In the genomic region with DNA sequence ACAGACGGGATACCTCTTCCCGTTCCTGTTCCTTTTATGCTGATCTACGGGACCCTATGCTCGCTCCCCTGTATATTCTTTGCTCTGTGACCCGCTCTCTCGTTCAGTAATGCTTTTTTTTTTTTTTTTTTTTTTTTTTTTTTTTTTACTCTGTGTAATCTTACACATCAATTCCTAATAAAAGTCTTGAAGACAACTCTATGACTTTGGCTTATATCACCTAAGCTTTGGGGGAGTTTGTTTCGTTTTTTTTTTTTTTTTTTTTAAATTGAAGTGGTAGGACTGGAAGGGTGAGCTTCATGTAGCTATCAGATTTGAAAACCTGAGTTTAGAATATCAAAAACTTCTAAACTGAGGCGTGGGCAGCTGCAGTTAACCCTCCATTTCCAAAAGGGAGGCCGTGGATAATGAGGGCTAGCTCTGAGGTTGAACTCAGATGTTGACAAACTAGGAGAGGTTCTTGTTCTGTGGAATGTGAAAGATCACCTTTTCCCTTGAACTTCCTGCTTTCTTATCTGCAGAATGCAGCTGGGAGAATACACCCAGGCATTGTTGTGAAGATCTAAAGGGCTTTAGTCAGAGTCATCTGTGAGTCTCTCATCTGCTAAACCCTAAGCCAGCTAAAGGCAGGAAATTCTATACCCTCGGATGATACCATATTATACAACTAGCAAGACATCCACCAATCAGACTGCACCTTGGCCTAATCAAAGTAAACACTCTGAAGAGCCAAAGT, we compare ENCODE assay signal across 15 mouse cellular contexts. TPM values are rescaled to one million over a fixed set of nuclear protein-coding genes. Genes with fewer than 3 reads are reported as not detected.
A peak's percentile ranks its signal among the peaks of the same experiment; 100 is the strongest.
DNase-seq lines count a peak whose midpoint lies in the region; ATAC-seq and TF ChIP-seq lines count a peak whose summit lies in the region.
"Had no signal": no experiment of that assay in that cellular context is flagged by ENCODE, and none has a peak within 500 bp of the region (broad histone marks: within the 10 kb centered on the region; RNA-seq: fewer than 3 reads in every experiment).

No protein-coding gene starts in this region.

- no peak overlapping the region for H3K4me2 ChIP-seq in heart, embryonic 11.5 days
- H3K4me2 ChIP-seq in stomach, embryonic 15.5 days: no peak overlapping the region

- TF ChIP-seq CTCF in thymus, adult 2 months (IDR thresholded peaks at IDR 0.05; ENCODE audit: borderline replicate concordance, control insufficient read depth, extremely low read depth, insufficient read depth, low read length, poor library complexity): no peak

- intact Hi-C loops in heart, postnatal 36 days (cut with DNase I): no loop called here

- peak; percentile 85 for ATAC-seq in heart, embryonic 11.5 days (replicated peaks; ENCODE audit: insufficient number of reproducible peaks, low FRiP score, low TSS enrichment)
- no peak for ATAC-seq in stomach, embryonic 15.5 days (ENCODE audit: insufficient read depth, low FRiP score, low read depth)
- ATAC-seq: forebrain, postnatal 0 days had no signal

- H3K4me3 ChIP-seq in heart, embryonic 11.5 days (ENCODE audit: low read depth, low read length): no peak overlapping the region
- no peak overlapping the region for H3K4me3 ChIP-seq in thymus, adult 2 months (ENCODE audit: control insufficient read depth, insufficient read depth, low read length)
- no peak overlapping the region for H3K4me3 ChIP-seq in stomach, embryonic 15.5 days (replicated peaks)

- H3K27ac ChIP-seq in heart, embryonic 11.5 days (ENCODE audit: low read depth, low read length): peak overlapping the region; percentile 80
- peak overlapping the region; percentile 74 for H3K27ac ChIP-seq in thymus, adult 2 months (ENCODE audit: control insufficient read depth, insufficient read depth, low read length)
- 0 out of 2 replicates have a peak overlapping the region, but pooled peaks have one; percentile 3 for H3K27ac ChIP-seq in stomach, embryonic 15.5 days

- no peak overlapping the region for H3K9ac ChIP-seq in heart, embryonic 11.5 days (ENCODE audit: low read depth, low read length)
- H3K9ac ChIP-seq in stomach, embryonic 15.5 days: no peak overlapping the region
- H3K9ac ChIP-seq: forebrain, postnatal 0 days had no signal

- H3K27me3 ChIP-seq in heart, embryonic 11.5 days (ENCODE audit: control insufficient read depth, insufficient read depth, low read length): no peaks in the 10 kb centered on the region
- no peaks in the 10 kb centered on the region for H3K27me3 ChIP-seq in thymus, adult 2 months (ENCODE audit: control insufficient read depth, insufficient read depth, low read length)
- no peaks in the 10 kb centered on the region for H3K27me3 ChIP-seq in stomach, embryonic 15.5 days (replicated peaks)

- H3K36me3 ChIP-seq in heart, embryonic 11.5 days (ENCODE audit: control insufficient read depth, insufficient read depth, low read length): no peaks in the 10 kb centered on the region
- no peaks in the 10 kb centered on the region for H3K36me3 ChIP-seq in thymus, adult 2 months (ENCODE audit: control insufficient read depth, insufficient read depth, low read length)
- H3K36me3 ChIP-seq in stomach, embryonic 15.5 days: no peaks in the 10 kb centered on the region

- 65% methylated on average over 10 of the region's 10 CpGs for WGBS in heart, embryonic 11.5 days (ENCODE audit: insufficient replicate concordance)
- 48% methylated on average over 10 of the region's 10 CpGs for WGBS in thymus, adult 2 months
- 52% methylated on average over 10 of the region's 10 CpGs for WGBS in stomach, embryonic 15.5 days

- DNase-seq in heart, postnatal 36 days: no peak
- no peak for DNase-seq in thymus, adult 2 months
- DNase-seq in thymus, adult 18-20 months: no peak
- DNase-seq in induced T-regulatory cell, adult 2 months (ENCODE audit: low read depth): peak; percentile 34
- DNase-seq in adrenal gland, adult 18-20 months (ENCODE audit: low spot score in 2 of 2): no peak
- no peak for DNase-seq in left cerebral cortex, adult 9 months (ENCODE audit: low spot score in 2 of 2)
- DNase-seq: B cell, adult 2 months; cerebellum, adult 18-20 months; forebrain, postnatal 0 days; gastrocnemius, postnatal 10 days; heart, postnatal 14 days; kidney, postnatal 10 days; right cerebral cortex, adult 18-20 months had no signal

- H3K4me1 ChIP-seq in heart, embryonic 11.5 days (ENCODE audit: control insufficient read depth, insufficient read depth, low read length): 0 out of 2 replicates have a peak, but pooled peaks cover 10% of the 10 kb centered on the region
- peaks cover 47% of the 10 kb centered on the region for H3K4me1 ChIP-seq in thymus, adult 2 months (replicated peaks; ENCODE audit: control insufficient read depth, insufficient read depth, low read length)
- no peaks in the 10 kb centered on the region for H3K4me1 ChIP-seq in stomach, embryonic 15.5 days

- no peak for TF ChIP-seq POLR2A in thymus, adult 2 months (IDR thresholded peaks at IDR 0.05; ENCODE audit: control insufficient read depth, extremely low read depth, insufficient read depth, low read length, poor library complexity)

- H3K9me3 ChIP-seq in heart, embryonic 11.5 days (replicated peaks; ENCODE audit: control insufficient read depth, low read length): no peaks in the 10 kb centered on the region
- no peaks in the 10 kb centered on the region for H3K9me3 ChIP-seq in stomach, embryonic 15.5 days

RNA-seq across cellular contexts. Expression of a gene that starts 3.1 kb away (rescaled TPM):
- 14.4 and 14.8 TPM in 2 replicates for polyA plus RNA-seq in heart, embryonic 11.5 days (2014; fragmentation: Nextera tagmentation; extraction: Ambion mirVana)
- 1 to 10 TPM; 4.6 to 9.2 TPM for total RNA-seq in heart, postnatal 36 days (2021)
- polyA plus RNA-seq in thymus, adult 2 months (2012; rRNA removed): 206 and 226 TPM in 2 replicates
- 8.1 and 9.4 TPM in 2 replicates for polyA plus RNA-seq in stomach, embryonic 15.5 days (2015; fragmentation: Nextera tagmentation; extraction: Ambion mirVana)
- total RNA-seq in adrenal gland, adult 18-20 months (2021): 10 to 100 TPM; 10.7 to 38.7 TPM

RNA-seq across cellular contexts. Expression of a gene that starts 17.9 kb away (rescaled TPM):
- polyA plus RNA-seq in heart, embryonic 11.5 days (2014; fragmentation: Nextera tagmentation; extraction: Ambion mirVana): 1.8 and 2.5 TPM in 2 replicates
- total RNA-seq in heart, postnatal 36 days (2021): 1 to 10 TPM; 1.0 to 1.2 TPM
- polyA plus RNA-seq in thymus, adult 2 months (2012; rRNA removed): 5.0 and 7.8 TPM in 2 replicates
- polyA plus RNA-seq in stomach, embryonic 15.5 days (2015; fragmentation: Nextera tagmentation; extraction: Ambion mirVana): 1.4 and 1.5 TPM in 2 replicates
- total RNA-seq in adrenal gland, adult 18-20 months (2021): 1 to 10 TPM; 1.7 to 3.6 TPM
- total RNA-seq: forebrain, postnatal 0 days had no signal

Comparison
In these comparisons a context has a peak if more than half of its experiments do, and no peak if none do; other contexts are left out.
1. H3K27ac ChIP-seq: peak in every context shown above with its lines; median percentile 80 in heart, embryonic 11.5 days; 74 in thymus, adult 2 months; 3 in stomach, embryonic 15.5 days.
2. RNA of a gene that starts 3.1 kb away (polyA plus RNA-seq): 206 to 226 TPM in thymus, adult 2 months; 14.4 to 14.8 TPM in heart, embryonic 11.5 days and 8.1 to 9.4 TPM in stomach, embryonic 15.5 days; every median in the first group is over 10 times any median in the second.